Mouse (Mus musculus) liver, embryonic 14.5 days (tissue): ENCODE measurements at regions not wholly inside any gene's neighbourhood (a gene's known extent, or its start where the extent isn't known, plus 50 kb on each side); places are given as distances from the start of the nearest gene placed in this dataset.

Experiments
- CTCF ChIP-seq: IDR thresholded peaks from 2 replicates; pipeline ENCODE4 v1.5.1; 2016; ENCODE audit warnings: antibody characterized with exemption, low read depth, control low read depth
- EP300 ChIP-seq: IDR thresholded peaks from 2 replicates; pipeline ENCODE4 v1.6.1; 2016; ENCODE audit warnings: antibody characterized with exemption, low read depth

DNA sequence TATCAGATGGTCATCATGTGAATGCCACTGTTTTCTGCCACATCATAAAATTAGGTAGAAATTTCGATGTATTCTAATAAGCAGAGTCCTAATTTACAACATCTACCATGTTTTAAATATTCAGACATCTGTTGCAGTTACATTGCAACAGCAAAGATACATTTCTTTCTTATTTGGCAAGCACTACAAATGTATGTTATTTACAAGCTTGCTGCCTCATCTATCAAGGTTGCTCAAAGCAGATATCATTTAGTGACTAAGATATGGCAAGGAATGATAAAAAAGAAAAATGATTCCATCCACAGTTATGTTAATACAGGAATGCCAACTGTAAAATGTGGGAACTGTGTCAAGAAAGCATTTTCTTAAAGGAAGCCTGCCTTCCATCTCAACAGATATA lies 283.7 kb downstream of the Sec23a start:
- no peak for TF ChIP-seq CTCF
- no peak for TF ChIP-seq EP300
